Mouse (Mus musculus): ENCODE results near the gene Gm28042. TPM values are rescaled to one million over a fixed set of nuclear protein-coding genes. Genes with fewer than 3 reads are reported as not detected.

Gene Gm28042
- polyA plus RNA-seq, 1 experiment from 2014 or later, result 2.4 TPM

- WGBS, result 72% methylated on average over 8 of the region's 8 CpGs
- Histone ChIP-seq H3K36me3 (ENCODE audit: control insufficient read depth, insufficient read depth, low read length) (peaks cover 6% of the 10 kb centered on the region; the same call in 1 of the 2 replicates), H3K4me2 (ENCODE audit: low read depth, low read length) (no peak overlapping the region), H3K4me1 (ENCODE audit: control insufficient read depth, insufficient read depth, low read length) (peaks cover 13% of the 10 kb centered on the region), H3K9me3 (replicated peaks; ENCODE audit: control insufficient read depth, low read length) (no peaks in the 10 kb centered on the region), H3K27me3 (ENCODE audit: control insufficient read depth, insufficient read depth, low read length) (no peaks in the 10 kb centered on the region), H3K27ac (ENCODE audit: low read length) (no peak overlapping the region), H3K4me3 (replicated peaks; ENCODE audit: low read length) (no peak overlapping the region), H3K9ac (ENCODE audit: low read length) (no peak overlapping the region)
- ATAC-seq (ENCODE audit: insufficient read depth, low FRiP score), result no peak; the same call in 1 of the 2 replicates
These were observed 3.1 kb downstream of the Gm28042 start for GRCm38 (mm10) chr2:120030380-120030779.

GRCm38 (mm10) chr2:120032726-120033467 lies 5.6 kb downstream of the Gm28042 start, which contains the start of gene Pla2g4b:
Gene Pla2g4b, plus strand, starts transcription at chr2:120033417.
- H3K4me1 ChIP-seq (ENCODE audit: control insufficient read depth, insufficient read depth, low read length), result peaks cover 12% of the 10 kb centered on the region
- no peak within 1 kb of the TSS for H3K27ac ChIP-seq (ENCODE audit: low read length)
- no peak within 1 kb of the TSS for H3K4me2 ChIP-seq (ENCODE audit: low read depth, low read length)
- WGBS, result 81% methylated on average over 12 of the region's 12 CpGs
- ATAC-seq (ENCODE audit: insufficient read depth, low FRiP score), result no peak
- peaks cover 17% of the 10 kb centered on the region for H3K36me3 ChIP-seq (ENCODE audit: control insufficient read depth, insufficient read depth, low read length)
- H3K9ac ChIP-seq (ENCODE audit: low read length), result no peak within 1 kb of the TSS
- no peaks in the 10 kb centered on the region for H3K9me3 ChIP-seq (replicated peaks; ENCODE audit: control insufficient read depth, low read length)
- H3K27me3 ChIP-seq (ENCODE audit: control insufficient read depth, insufficient read depth, low read length), result no peaks in the 10 kb centered on the region
- H3K4me3 ChIP-seq (replicated peaks; ENCODE audit: low read length), result no peak within 1 kb of the TSS

GRCm38 (mm10) chr2:120033726-120034125 lies 6.4 kb downstream of the Gm28042 start:
- Histone ChIP-seq H3K4me3 (replicated peaks; ENCODE audit: low read length) (no peak overlapping the region), H3K4me2 (ENCODE audit: low read depth, low read length) (no peak overlapping the region), H3K9ac (ENCODE audit: low read length) (no peak overlapping the region), H3K27ac (ENCODE audit: low read length) (no peak overlapping the region), H3K9me3 (replicated peaks; ENCODE audit: control insufficient read depth, low read length) (no peaks in the 10 kb centered on the region), H3K4me1 (ENCODE audit: control insufficient read depth, insufficient read depth, low read length) (0 out of 2 replicates have a peak, but pooled peaks cover 4% of the 10 kb centered on the region), H3K36me3 (ENCODE audit: control insufficient read depth, insufficient read depth, low read length) (peaks cover 18% of the 10 kb centered on the region), H3K27me3 (ENCODE audit: control insufficient read depth, insufficient read depth, low read length) (no peaks in the 10 kb centered on the region)
- ATAC-seq (ENCODE audit: insufficient read depth, low FRiP score), result no peak
- 70% methylated on average over 5 of the region's 5 CpGs for WGBS

- Histone ChIP-seq H3K36me3 (ENCODE audit: control insufficient read depth, insufficient read depth, low read length) (peaks cover 21% of the 10 kb centered on the region), H3K9me3 (replicated peaks; ENCODE audit: control insufficient read depth, low read length) (no peaks in the 10 kb centered on the region), H3K4me3 (replicated peaks; ENCODE audit: low read length) (no peak overlapping the region), H3K27ac (ENCODE audit: low read length) (no peak overlapping the region), H3K27me3 (ENCODE audit: control insufficient read depth, insufficient read depth, low read length) (no peaks in the 10 kb centered on the region), H3K4me2 (ENCODE audit: low read depth, low read length) (no peak overlapping the region), H3K9ac (ENCODE audit: low read length) (no peak overlapping the region), H3K4me1 (ENCODE audit: control insufficient read depth, insufficient read depth, low read length) (no peaks in the 10 kb centered on the region)
- 91% methylated on average over 9 of the region's 9 CpGs for WGBS
- ATAC-seq (ENCODE audit: insufficient read depth, low FRiP score), result no peak
These were observed 10.5 kb downstream of the Gm28042 start for GRCm38 (mm10) chr2:120037744-120038143.

- Histone ChIP-seq H3K36me3 (ENCODE audit: control insufficient read depth, insufficient read depth, low read length) (peaks cover 21% of the 10 kb centered on the region), H3K9me3 (replicated peaks; ENCODE audit: control insufficient read depth, low read length) (no peaks in the 10 kb centered on the region), H3K27ac (ENCODE audit: low read length) (no peak overlapping the region), H3K4me3 (replicated peaks; ENCODE audit: low read length) (no peak overlapping the region), H3K4me2 (ENCODE audit: low read depth, low read length) (no peak overlapping the region), H3K27me3 (ENCODE audit: control insufficient read depth, insufficient read depth, low read length) (no peaks in the 10 kb centered on the region), H3K9ac (ENCODE audit: low read length) (no peak overlapping the region), H3K4me1 (ENCODE audit: control insufficient read depth, insufficient read depth, low read length) (peaks cover 9% of the 10 kb centered on the region; the same call in 1 of the 2 replicates)
- 85% methylated on average over 5 of the region's 5 CpGs for WGBS
- no peak for ATAC-seq (ENCODE audit: insufficient read depth, low FRiP score)
These were observed 13.7 kb downstream of the Gm28042 start for GRCm38 (mm10) chr2:120040991-120041390.

GRCm38 (mm10) chr2:120044101-120044603 lies 16.9 kb downstream of the Gm28042 start:
- Histone ChIP-seq H3K9me3 (replicated peaks; ENCODE audit: control insufficient read depth, low read length) (no peaks in the 10 kb centered on the region), H3K4me3 (replicated peaks; ENCODE audit: low read length) (no peak overlapping the region), H3K4me1 (ENCODE audit: control insufficient read depth, insufficient read depth, low read length) (peaks cover 14% of the 10 kb centered on the region; the same call in 1 of the 2 replicates), H3K27me3 (ENCODE audit: control insufficient read depth, insufficient read depth, low read length) (no peaks in the 10 kb centered on the region), H3K36me3 (ENCODE audit: control insufficient read depth, insufficient read depth, low read length) (peaks cover 9% of the 10 kb centered on the region), H3K27ac (ENCODE audit: low read length) (peak overlapping the region; percentile 34; the same call in 1 of the 2 replicates), H3K9ac (ENCODE audit: low read length) (0 out of 2 replicates have a peak overlapping the region, but pooled peaks have one; percentile 5), H3K4me2 (ENCODE audit: low read depth, low read length) (no peak overlapping the region)
- 46% methylated on average over 4 of the region's 4 CpGs for WGBS
- peak; percentile 82 for ATAC-seq (ENCODE audit: insufficient read depth, low FRiP score)

- no peaks in the 10 kb centered on the region for H3K27me3 ChIP-seq (ENCODE audit: control insufficient read depth, insufficient read depth, low read length)
- peak overlapping the region; percentile 12; the same call in 1 of the 2 replicates for H3K27ac ChIP-seq (ENCODE audit: low read length)
- H3K4me2 ChIP-seq (ENCODE audit: low read depth, low read length), result no peak overlapping the region
- H3K9ac ChIP-seq (ENCODE audit: low read length), result no peak overlapping the region
- H3K9me3 ChIP-seq (replicated peaks; ENCODE audit: control insufficient read depth, low read length), result no peaks in the 10 kb centered on the region
- ATAC-seq (ENCODE audit: insufficient read depth, low FRiP score), result no peak
- H3K4me1 ChIP-seq (ENCODE audit: control insufficient read depth, insufficient read depth, low read length), result peaks cover 14% of the 10 kb centered on the region; the same call in 1 of the 2 replicates
- H3K36me3 ChIP-seq (ENCODE audit: control insufficient read depth, insufficient read depth, low read length), result peaks cover 9% of the 10 kb centered on the region
- no peak overlapping the region for H3K4me3 ChIP-seq (replicated peaks; ENCODE audit: low read length)
- 69% methylated on average over 3 of the region's 3 CpGs for WGBS
These were observed 17.4 kb downstream of the Gm28042 start for GRCm38 (mm10) chr2:120044676-120045075.

GRCm38 (mm10) chr2:120046486-120047310 lies 19.4 kb downstream of the Gm28042 start:
- H3K4me2 ChIP-seq (ENCODE audit: low read depth, low read length), result 0 out of 2 replicates have a peak overlapping the region, but pooled peaks have one; percentile 10
- H3K9me3 ChIP-seq (replicated peaks; ENCODE audit: control insufficient read depth, low read length), result no peaks in the 10 kb centered on the region
- peak overlapping the region; percentile 32 for H3K9ac ChIP-seq (ENCODE audit: low read length)
- peaks cover 16% of the 10 kb centered on the region; the same call in 1 of the 2 replicates for H3K4me1 ChIP-seq (ENCODE audit: control insufficient read depth, insufficient read depth, low read length)
- H3K36me3 ChIP-seq (ENCODE audit: control insufficient read depth, insufficient read depth, low read length), result peaks cover 3% of the 10 kb centered on the region; the same call in 1 of the 2 replicates
- peak; percentile 48; the same call in 1 of the 2 replicates for ATAC-seq (ENCODE audit: insufficient read depth, low FRiP score)
- WGBS, result 57% methylated on average over 14 of the region's 14 CpGs
- no peak overlapping the region for H3K27ac ChIP-seq (ENCODE audit: low read length)
- no peak overlapping the region for H3K4me3 ChIP-seq (replicated peaks; ENCODE audit: low read length)
- H3K27me3 ChIP-seq (ENCODE audit: control insufficient read depth, insufficient read depth, low read length), result no peaks in the 10 kb centered on the region
